Comparison of ENCODE assay signal across 11 mouse cellular contexts in genomic region chr7:107400061-107400799, GRCm38 (mm10). TPM values are rescaled to one million over a fixed set of nuclear protein-coding genes. Genes with fewer than 3 reads are reported as not detected.
DNase-seq lines count a peak whose midpoint lies in the region; ATAC-seq lines count a peak whose summit lies in the region.
"Had no signal": no experiment of that assay in that cellular context is flagged by ENCODE, and none has a peak within 500 bp of the region (broad histone marks: within the 10 kb centered on the region; RNA-seq: fewer than 3 reads in every experiment).

No protein-coding gene starts in this region.

- no peak overlapping the region for H3K4me2 ChIP-seq in forebrain, embryonic 15.5 days (replicated peaks)
- H3K4me2 ChIP-seq in forebrain, embryonic 12.5 days: no peak overlapping the region
- H3K4me2 ChIP-seq: midbrain, embryonic 12.5 days; stomach, embryonic 15.5 days had no signal

- no peaks in the 10 kb centered on the region for H3K9me3 ChIP-seq in forebrain, embryonic 15.5 days
- H3K9me3 ChIP-seq in forebrain, embryonic 12.5 days: no peaks in the 10 kb centered on the region
- H3K9me3 ChIP-seq: midbrain, embryonic 12.5 days; stomach, embryonic 15.5 days had no signal

- H3K27me3 ChIP-seq in forebrain, embryonic 15.5 days: no peaks in the 10 kb centered on the region
- no peaks in the 10 kb centered on the region for H3K27me3 ChIP-seq in forebrain, embryonic 12.5 days
- H3K27me3 ChIP-seq: midbrain, embryonic 12.5 days; stomach, embryonic 15.5 days had no signal

- no peaks in the 10 kb centered on the region for H3K4me1 ChIP-seq in forebrain, embryonic 15.5 days
- no peaks in the 10 kb centered on the region for H3K4me1 ChIP-seq in forebrain, embryonic 12.5 days
- H3K4me1 ChIP-seq: midbrain, embryonic 12.5 days; stomach, embryonic 15.5 days had no signal

- no peak overlapping the region for H3K4me3 ChIP-seq in forebrain, embryonic 15.5 days
- no peak overlapping the region for H3K4me3 ChIP-seq in forebrain, embryonic 12.5 days (replicated peaks)
- H3K4me3 ChIP-seq: midbrain, embryonic 12.5 days; stomach, embryonic 15.5 days had no signal

- no peak overlapping the region for H3K27ac ChIP-seq in forebrain, embryonic 15.5 days (replicated peaks)
- H3K27ac ChIP-seq in forebrain, embryonic 12.5 days: no peak overlapping the region
- H3K27ac ChIP-seq: midbrain, embryonic 12.5 days; stomach, embryonic 15.5 days had no signal

- no peaks in the 10 kb centered on the region for H3K36me3 ChIP-seq in forebrain, embryonic 15.5 days
- no peaks in the 10 kb centered on the region for H3K36me3 ChIP-seq in forebrain, embryonic 12.5 days (replicated peaks)
- H3K36me3 ChIP-seq: midbrain, embryonic 12.5 days; stomach, embryonic 15.5 days had no signal

- DNase-seq in cerebellum, postnatal 36 days: peak; percentile 95
- peak; percentile 34 to 51 for DNase-seq in layer of hippocampus, postnatal 10 days (ENCODE audit: low spot score in 2 of 2)
- peak; percentile 48 for DNase-seq in right cerebral cortex, postnatal 14 days
- no peak for DNase-seq in gastrocnemius, postnatal 25 days
- no peak for DNase-seq in embryo, embryonic 10.5 days (ENCODE audit: low spot score)
- no peak for DNase-seq in gastrocnemius, adult 18-20 months (ENCODE audit: low spot score)
- DNase-seq: kidney, postnatal 4 days had no signal

- 72% methylated on average over 15 of the region's 15 CpGs for WGBS in forebrain, embryonic 15.5 days
- WGBS in forebrain, embryonic 12.5 days: 93% methylated on average over 15 of the region's 15 CpGs

- H3K9ac ChIP-seq in forebrain, embryonic 15.5 days (replicated peaks): no peak overlapping the region
- H3K9ac ChIP-seq in forebrain, embryonic 12.5 days: no peak overlapping the region
- H3K9ac ChIP-seq: midbrain, embryonic 12.5 days; stomach, embryonic 15.5 days had no signal

- peak; percentile 81; the same call in 1 of the 2 replicates for ATAC-seq in forebrain, embryonic 15.5 days (replicated peaks)
- ATAC-seq in forebrain, embryonic 12.5 days (ENCODE audit: low FRiP score): no peak

RNA-seq across cellular contexts. Expression of gene Syt9, which starts 29.7 kb away (rescaled TPM):
- 5.3 and 7.6 TPM in 2 replicates for polyA plus RNA-seq in forebrain, embryonic 15.5 days (2015; fragmentation: Nextera tagmentation; extraction: Ambion mirVana)
- polyA plus RNA-seq in forebrain, embryonic 12.5 days (2016; fragmentation: Nextera tagmentation; extraction: Ambion mirVana): 5.7 and 6.8 TPM in 2 replicates
- 1 to 10 TPM; 9.0 to 9.8 TPM for total RNA-seq in layer of hippocampus, postnatal 10 days (2021)
- total RNA-seq in gastrocnemius, postnatal 25 days (2021): under 1 TPM; 0.32 to 0.41 TPM
- total RNA-seq in gastrocnemius, adult 18-20 months (2021): under 1 TPM; 0.27 to 0.31 TPM

Comparison
In these comparisons a context has a peak if more than half of its experiments do, and no peak if none do; other contexts are left out.
1. DNase-seq: peak in cerebellum, postnatal 36 days (2 of 2), layer of hippocampus, postnatal 10 days (2 of 2) and right cerebral cortex, postnatal 14 days (single experiment); none in gastrocnemius, postnatal 25 days (single experiment), embryo, embryonic 10.5 days (single experiment) and gastrocnemius, adult 18-20 months (single experiment).
2. RNA of gene Syt9, which starts 29.7 kb away (total RNA-seq): 9.0 to 9.8 TPM in layer of hippocampus, postnatal 10 days; 0.32 to 0.41 TPM in gastrocnemius, postnatal 25 days and 0.27 to 0.31 TPM in gastrocnemius, adult 18-20 months; every median in the first group is over 4 times any median in the second.